13 mouse cellular contexts compared by ENCODE assay signal in genomic region chr10:89856286-89856685, GRCm38 (mm10). TPM values are rescaled to one million over a fixed set of nuclear protein-coding genes. Genes with fewer than 3 reads are reported as not detected.
DNase-seq lines count a peak whose midpoint lies in the region; ATAC-seq lines count a peak whose summit lies in the region.
"Had no signal": no experiment of that assay in that cellular context is flagged by ENCODE, and none has a peak within 500 bp of the region (broad histone marks: within the 10 kb centered on the region; RNA-seq: fewer than 3 reads in every experiment).

No protein-coding gene starts in this region.

- peak; percentile 59 for DNase-seq in forebrain, embryonic 14.5 days (ENCODE audit: low spot score)
- no peak for DNase-seq in forebrain, embryonic 10.5 days (ENCODE audit: extremely low spot score, low spot score)
- peak; percentile 95 for DNase-seq in brain, adult 2 months (ENCODE audit: low read depth, low spot score)
- peak; percentile 20 to 25 for DNase-seq in frontal cortex, postnatal 14 days (ENCODE audit: low spot score in 2 of 2)
- peak; percentile 52 for DNase-seq in right cerebral cortex, adult 18-20 months
- no peak for DNase-seq in ovary, postnatal 10 days (ENCODE audit: low spot score)
- no peak for DNase-seq in urinary bladder, postnatal 4 days (ENCODE audit: low spot score in 2 of 2)
- DNase-seq in natural killer cell, adult 2 months (ENCODE audit: low spot score in 2 of 2), result no peak
- DNase-seq: B cell, adult 2 months; kidney, adult 8-10 months had no signal

- no peak; the same call in 1 of the 2 replicates for ATAC-seq in forebrain, embryonic 14.5 days

- WGBS in forebrain, embryonic 14.5 days, result 83% methylated on average over 7 of the region's 7 CpGs
- 90% methylated on average over 7 of the region's 7 CpGs for WGBS in forebrain, embryonic 10.5 days

- no peaks in the 10 kb centered on the region for H3K4me1 ChIP-seq in forebrain, embryonic 14.5 days (ENCODE audit: control insufficient read depth, insufficient read depth, low read length)
- no peaks in the 10 kb centered on the region for H3K4me1 ChIP-seq in forebrain, embryonic 10.5 days
- H3K4me1 ChIP-seq: embryonic facial prominence, embryonic 12.5 days; neural tube, embryonic 12.5 days had no signal

- H3K36me3 ChIP-seq in forebrain, embryonic 14.5 days (ENCODE audit: control insufficient read depth, insufficient read depth, low read length), result no peaks in the 10 kb centered on the region
- no peaks in the 10 kb centered on the region for H3K36me3 ChIP-seq in forebrain, embryonic 10.5 days (replicated peaks)
- H3K36me3 ChIP-seq: embryonic facial prominence, embryonic 12.5 days; neural tube, embryonic 12.5 days had no signal

- no peak overlapping the region for H3K4me2 ChIP-seq in forebrain, embryonic 14.5 days (ENCODE audit: low read length)
- H3K4me2 ChIP-seq: embryonic facial prominence, embryonic 12.5 days; neural tube, embryonic 12.5 days had no signal

- H3K27ac ChIP-seq in forebrain, embryonic 14.5 days (ENCODE audit: low read depth, low read length), result no peak overlapping the region
- H3K27ac ChIP-seq in forebrain, embryonic 10.5 days, result no peak overlapping the region
- H3K27ac ChIP-seq: embryonic facial prominence, embryonic 12.5 days; macrophage; neural tube, embryonic 12.5 days had no signal

- no peaks in the 10 kb centered on the region for H3K9me3 ChIP-seq in forebrain, embryonic 14.5 days (replicated peaks; ENCODE audit: control insufficient read depth, low read length)
- H3K9me3 ChIP-seq in forebrain, embryonic 10.5 days, result no peaks in the 10 kb centered on the region
- H3K9me3 ChIP-seq: embryonic facial prominence, embryonic 12.5 days; neural tube, embryonic 12.5 days had no signal

- no peak overlapping the region for H3K9ac ChIP-seq in forebrain, embryonic 14.5 days (ENCODE audit: low read length)
- H3K9ac ChIP-seq: embryonic facial prominence, embryonic 12.5 days; neural tube, embryonic 12.5 days had no signal

- H3K27me3 ChIP-seq in forebrain, embryonic 14.5 days (replicated peaks; ENCODE audit: control insufficient read depth, insufficient read depth, low read length), result no peaks in the 10 kb centered on the region
- no peaks in the 10 kb centered on the region for H3K27me3 ChIP-seq in forebrain, embryonic 10.5 days (ENCODE audit: poor library complexity, severe bottlenecking)
- H3K27me3 ChIP-seq: embryonic facial prominence, embryonic 12.5 days; neural tube, embryonic 12.5 days had no signal

- H3K4me3 ChIP-seq in forebrain, embryonic 14.5 days (ENCODE audit: low read depth, low read length), result no peak overlapping the region
- no peak overlapping the region for H3K4me3 ChIP-seq in forebrain, embryonic 10.5 days
- H3K4me3 ChIP-seq: embryonic facial prominence, embryonic 12.5 days; neural tube, embryonic 12.5 days had no signal

RNA-seq across cellular contexts. Expression of gene Anks1b, which starts 17.0 kb away (rescaled TPM):
- polyA plus RNA-seq in forebrain, embryonic 14.5 days (2014; fragmentation: Nextera tagmentation; extraction: Ambion mirVana), result 36.0 and 48.3 TPM in 2 replicates
- polyA plus RNA-seq in forebrain, embryonic 10.5 days (2016; fragmentation: Nextera tagmentation; extraction: Ambion mirVana), result 2.8 and 3.1 TPM in 2 replicates
- polyA plus RNA-seq: macrophage had no signal

Comparison
In these comparisons a context has a peak if more than half of its experiments do, and no peak if none do; other contexts are left out.
1. DNase-seq: peak in forebrain, embryonic 14.5 days (single experiment), brain, adult 2 months (single experiment), frontal cortex, postnatal 14 days (2 of 2) and right cerebral cortex, adult 18-20 months (single experiment); none in forebrain, embryonic 10.5 days (single experiment), ovary, postnatal 10 days (single experiment), urinary bladder, postnatal 4 days (0 of 2) and natural killer cell, adult 2 months (0 of 2).